Mouse (Mus musculus): ENCODE results near the gene Mgrn1.

DNA sequence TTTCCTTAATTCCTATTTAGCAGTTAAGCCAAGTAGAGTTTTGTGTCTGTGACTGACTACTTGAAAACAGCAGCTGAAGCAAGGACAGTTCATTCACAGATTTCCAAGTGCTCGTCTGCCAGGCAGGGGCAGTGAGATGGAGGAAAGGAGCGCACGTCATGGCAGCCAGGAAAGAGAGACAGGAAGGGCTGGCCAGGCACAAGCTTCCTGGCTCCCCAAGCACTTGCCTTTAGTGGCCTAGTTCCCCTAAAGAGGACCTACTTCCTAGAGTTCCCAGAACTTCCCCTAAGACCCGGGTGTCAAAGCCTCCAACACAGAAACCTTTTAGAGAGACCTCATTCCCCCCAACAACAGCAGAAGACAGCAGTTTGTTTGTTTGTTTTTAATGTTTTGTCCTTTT is 34.5 kb downstream of the Mgrn1 start:
- TF ChIP-seq CTCF (conservative IDR thresholded peaks at IDR 0.05; ENCODE audit: low read length) (no peak), NANOG (IDR thresholded peaks at IDR 0.05; ENCODE audit: borderline replicate concordance, low read length) (no peak), POU5F1 (IDR thresholded peaks at IDR 0.05; ENCODE audit: borderline replicate concordance, low read length) (no peak)
